Mouse (Mus musculus) E14TG2a.4 (cell line): ENCODE measurements at regions not wholly inside any gene's neighbourhood (a gene's known extent, or its start where the extent isn't known, plus 50 kb on each side); places are given as distances from the start of the nearest gene placed in this dataset.

Experiments
- H3K27me3 ChIP-seq: 2 replicates; pipeline ENCODE4 v1.6.1; 2014; ENCODE audit warnings: low read length, control low read depth; ENCODE audit not compliant: insufficient read depth
- H3K36me3 ChIP-seq: 2 replicates; pipeline ENCODE4 v1.6.1; 2014; ENCODE audit warnings: low read length, control low read depth; ENCODE audit not compliant: insufficient read depth
- H3K4me1 ChIP-seq: replicated peaks from 2 replicates; pipeline ENCODE4 v1.6.1; 2014; ENCODE audit warnings: low read depth, low read length, control low read depth
- H3K4me3 ChIP-seq: replicated peaks from 2 replicates; pipeline ENCODE4 v1.5.1; 2014; ENCODE audit warnings: mild to moderate bottlenecking, low read length
- H3K9me3 ChIP-seq: 2 replicates; pipeline ENCODE4 v1.6.1; 2014; ENCODE audit warnings: low read length, control low read depth
- CTCF ChIP-seq: conservative IDR thresholded peaks from 2 replicates; pipeline ENCODE4 v1.5.1; 2014; ENCODE audit warnings: low read length
- NANOG ChIP-seq: IDR thresholded peaks from 2 replicates; pipeline ENCODE4 v1.6.1; 2014; ENCODE audit warnings: borderline replicate concordance, low read length, mixed read lengths
- POU5F1 ChIP-seq: IDR thresholded peaks from 2 replicates; pipeline ENCODE4 v1.6.1; 2014; ENCODE audit warnings: low read length, borderline replicate concordance

GRCm38 (mm10) chr9:11279409-11280127 lies 375.0 kb upstream of the Cntn5 start:
- TF ChIP-seq POU5F1 (no peak), CTCF (no peak), NANOG (no peak)
- no peaks in the 10 kb centered on the region for H3K36me3 ChIP-seq
- H3K9me3 ChIP-seq: no peaks in the 10 kb centered on the region
- peaks cover 18% of the 10 kb centered on the region for H3K27me3 ChIP-seq
- no peak overlapping the region for H3K4me3 ChIP-seq
- peaks cover 8% of the 10 kb centered on the region; the same call in 1 of the 2 replicates for H3K4me1 ChIP-seq

- Histone ChIP-seq H3K4me3 (peak overlapping the region; percentile 61), H3K4me1 (peaks cover 8% of the 10 kb centered on the region; the same call in 1 of the 2 replicates), H3K27me3 (peaks cover 18% of the 10 kb centered on the region), H3K9me3 (no peaks in the 10 kb centered on the region), H3K36me3 (no peaks in the 10 kb centered on the region)
- TF ChIP-seq NANOG (no peak), CTCF (no peak), POU5F1 (no peak)
Measured at GRCm38 (mm10) chr9:11277810-11278209, 373.2 kb upstream of the Cntn5 start.

DNA sequence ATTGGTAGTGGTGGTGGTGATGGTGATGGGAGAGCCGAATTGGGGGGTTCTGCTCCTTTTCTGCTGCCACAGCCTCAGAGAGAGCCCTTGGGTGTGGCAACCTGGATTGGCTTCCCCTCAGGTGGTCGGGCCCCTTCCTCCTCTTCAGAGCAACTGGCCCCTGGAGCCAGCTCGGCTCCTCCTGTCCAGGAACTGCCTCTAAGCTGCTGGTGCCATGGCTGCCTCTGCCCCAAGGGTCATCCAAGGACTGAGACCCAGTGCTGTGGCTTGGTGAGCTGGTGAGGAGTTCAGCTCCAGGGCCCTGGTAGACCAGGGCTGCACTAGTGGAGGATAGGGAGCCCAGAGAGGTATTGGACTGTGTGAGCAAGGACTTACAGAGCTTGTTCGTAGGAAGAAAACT lies 372.4 kb upstream of the Cntn5 start:
- H3K4me1 ChIP-seq: peaks cover 8% of the 10 kb centered on the region; the same call in 1 of the 2 replicates
- peaks cover 18% of the 10 kb centered on the region for H3K27me3 ChIP-seq
- H3K9me3 ChIP-seq: no peaks in the 10 kb centered on the region
- TF ChIP-seq CTCF: no peak
- no peak for TF ChIP-seq POU5F1
- no peak for TF ChIP-seq NANOG
- no peaks in the 10 kb centered on the region for H3K36me3 ChIP-seq
- no peak overlapping the region for H3K4me3 ChIP-seq

DNA sequence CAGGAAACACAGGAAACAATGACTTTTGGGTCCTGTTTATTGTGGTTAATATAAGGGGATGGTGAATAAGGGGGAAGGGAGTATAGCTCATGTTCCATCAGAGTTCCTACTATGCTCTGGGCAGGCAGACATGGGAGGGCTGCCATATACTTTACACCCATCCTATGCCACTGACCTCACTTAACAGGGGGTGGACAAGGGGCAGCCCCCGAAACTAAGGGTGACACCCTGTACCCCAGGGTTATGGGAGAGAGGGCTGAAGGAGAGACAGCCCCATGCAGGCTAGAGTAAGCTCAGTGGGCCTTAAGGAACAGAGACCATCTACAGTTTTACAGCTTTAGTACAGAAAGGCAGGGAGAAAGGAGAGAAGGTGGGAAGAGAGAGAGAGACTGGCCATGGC lies 352.3 kb upstream of the Cntn5 start:
- TF ChIP-seq CTCF: no peak
- TF ChIP-seq NANOG: no peak
- TF ChIP-seq POU5F1: no peak
- H3K27me3 ChIP-seq: no peaks in the 10 kb centered on the region
- H3K9me3 ChIP-seq: no peaks in the 10 kb centered on the region
- no peaks in the 10 kb centered on the region for H3K4me1 ChIP-seq
- no peaks in the 10 kb centered on the region for H3K36me3 ChIP-seq
- H3K4me3 ChIP-seq: no peak overlapping the region

- no peaks in the 10 kb centered on the region for H3K4me1 ChIP-seq
- no peaks in the 10 kb centered on the region for H3K27me3 ChIP-seq
- no peak overlapping the region for H3K4me3 ChIP-seq
- H3K9me3 ChIP-seq: peaks cover 24% of the 10 kb centered on the region
- TF ChIP-seq CTCF (no peak), NANOG (no peak), POU5F1 (no peak)
- H3K36me3 ChIP-seq: no peaks in the 10 kb centered on the region
Measured at GRCm38 (mm10) chr9:11206829-11207228, 302.3 kb upstream of the Cntn5 start.

DNA sequence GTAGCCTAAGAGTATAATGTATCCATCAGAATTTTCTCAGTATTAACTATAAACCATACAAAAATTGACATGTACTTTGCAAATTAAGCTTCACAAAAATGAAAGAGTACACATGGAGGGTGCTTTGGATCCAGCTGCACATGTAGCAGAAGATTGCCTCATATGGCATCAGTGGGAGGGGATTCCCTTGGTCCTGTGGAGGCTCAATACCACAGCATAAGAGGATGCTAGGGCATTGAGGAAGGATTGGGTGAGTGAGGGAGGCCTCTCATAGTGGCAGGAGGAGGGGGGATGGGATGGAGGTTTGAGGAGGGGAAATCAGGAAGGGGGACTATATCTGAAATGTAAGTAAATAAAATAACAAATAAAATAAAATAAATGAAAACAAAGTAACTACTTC lies 301.7 kb upstream of the Cntn5 start:
- H3K27me3 ChIP-seq: no peaks in the 10 kb centered on the region
- TF ChIP-seq CTCF: no peak
- no peak for TF ChIP-seq POU5F1
- TF ChIP-seq NANOG: no peak
- H3K4me1 ChIP-seq: no peaks in the 10 kb centered on the region
- H3K9me3 ChIP-seq: peaks cover 19% of the 10 kb centered on the region
- no peaks in the 10 kb centered on the region for H3K36me3 ChIP-seq
- no peak overlapping the region for H3K4me3 ChIP-seq

GRCm38 (mm10) chr9:11192183-11192582 lies 287.6 kb upstream of the Cntn5 start:
- TF ChIP-seq POU5F1: no peak
- TF ChIP-seq NANOG: no peak
- TF ChIP-seq CTCF: no peak
- Histone ChIP-seq H3K9me3 (no peaks in the 10 kb centered on the region), H3K4me1 (no peaks in the 10 kb centered on the region)

GRCm38 (mm10) chr9:11145799-11146198 lies 241.2 kb upstream of the Cntn5 start:
- H3K27me3 ChIP-seq: no peaks in the 10 kb centered on the region
- no peaks in the 10 kb centered on the region for H3K4me1 ChIP-seq

More at GRCm38 (mm10) chr9:11192183-11192582, 287.6 kb upstream of the Cntn5 start:
- Histone ChIP-seq H3K36me3 (no peaks in the 10 kb centered on the region), H3K27me3 (no peaks in the 10 kb centered on the region), H3K4me3 (no peak overlapping the region)

GRCm38 (mm10) chr9:11126833-11127232 lies 222.3 kb upstream of the Cntn5 start:
- no peak for TF ChIP-seq CTCF
- TF ChIP-seq NANOG: no peak
- TF ChIP-seq POU5F1: no peak
- no peaks in the 10 kb centered on the region for H3K9me3 ChIP-seq
- H3K36me3 ChIP-seq: no peaks in the 10 kb centered on the region
- no peak overlapping the region for H3K4me3 ChIP-seq
- no peaks in the 10 kb centered on the region for H3K27me3 ChIP-seq
- H3K4me1 ChIP-seq: peaks cover 9% of the 10 kb centered on the region

More at GRCm38 (mm10) chr9:11145799-11146198, 241.2 kb upstream of the Cntn5 start:
- H3K4me3 ChIP-seq: no peak overlapping the region
- H3K9me3 ChIP-seq: peaks cover 9% of the 10 kb centered on the region
- TF ChIP-seq POU5F1 (no peak), CTCF (no peak), NANOG (no peak)
- no peaks in the 10 kb centered on the region for H3K36me3 ChIP-seq
